Mouse (Mus musculus) v-Abl transformed pro-B cells (cell line): ENCODE data around the gene Siae.

Experiments used
- in situ Hi-C, 2 experiments: fragments of 400-800 bp; cut with MboI; formaldehyde crosslinking; loops; one replicate each; pipeline ENCODE4 v1.15.1; 2025; ENCODE audit not compliant: unreplicated experiment in 2 of 2

Gene Siae

GRCm38 (mm10) chr9:37615220-37615619 lies 59.7 kb downstream of the Siae start:
- in situ Hi-C loops, result loop anchor here (5.0 to 25.0 kb wide), 3 partner anchors 70 to 428 kb away; no protein-coding TSS in a partner anchor

DNA sequence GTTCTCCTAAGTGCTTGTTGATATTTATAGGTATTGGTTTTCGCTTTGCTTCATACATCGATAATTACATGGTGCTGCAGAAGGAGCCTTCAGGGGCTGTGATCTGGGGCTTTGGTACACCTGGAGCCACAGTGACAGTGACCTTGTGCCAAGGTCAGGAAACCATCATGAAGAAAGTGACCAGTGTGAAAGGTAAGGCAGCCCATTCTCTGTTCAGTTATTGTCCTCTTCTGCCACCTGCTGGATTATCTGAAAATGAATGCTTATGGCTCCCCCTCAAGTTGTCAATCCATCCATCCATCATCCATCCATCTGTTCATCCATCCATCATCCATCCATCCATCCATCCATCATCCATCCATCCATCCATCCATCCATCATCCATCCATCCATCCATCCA lies 61.3 kb downstream of the Siae start:
- in situ Hi-C loops, result loop anchor here (5.0 to 25.0 kb wide), 3 partner anchors 72 to 429 kb away; no protein-coding TSS in a partner anchor

GRCm38 (mm10) chr9:37621290-37621689 lies 65.8 kb downstream of the Siae start:
- in situ Hi-C loops, result loop anchor here in 1 of 2 experiments (25.0 kb wide), 1 partner anchor 434 kb away; no protein-coding TSS in a partner anchor

DNA sequence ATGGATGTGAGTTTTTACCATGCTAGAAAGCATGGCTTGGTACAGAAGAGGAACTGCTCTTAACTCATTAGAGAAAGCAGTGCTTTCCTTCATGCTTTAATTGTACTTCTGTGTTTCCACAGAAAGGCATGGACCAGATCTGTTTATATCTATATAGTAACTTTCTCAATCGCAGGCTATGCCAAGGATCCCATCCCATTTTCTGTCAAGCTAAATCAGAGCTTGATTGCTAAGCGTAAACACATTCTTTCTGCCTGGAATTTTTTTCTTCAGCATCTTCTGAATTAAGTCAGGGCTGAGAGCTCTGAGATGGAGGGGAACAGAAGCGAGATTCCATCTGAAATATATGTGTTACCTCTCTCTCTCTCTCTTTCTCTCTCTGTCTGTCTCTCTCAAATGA lies 68.5 kb downstream of the Siae start:
- in situ Hi-C loops, result loop anchor here in 1 of 2 experiments (25.0 kb wide), 1 partner anchor 437 kb away; no protein-coding TSS in a partner anchor

GRCm38 (mm10) chr9:37624502-37624901 lies 69.0 kb downstream of the Siae start:
- in situ Hi-C loops, result loop anchor here in 1 of 2 experiments (25.0 kb wide), 1 partner anchor 437 kb away; no protein-coding TSS in a partner anchor

DNA sequence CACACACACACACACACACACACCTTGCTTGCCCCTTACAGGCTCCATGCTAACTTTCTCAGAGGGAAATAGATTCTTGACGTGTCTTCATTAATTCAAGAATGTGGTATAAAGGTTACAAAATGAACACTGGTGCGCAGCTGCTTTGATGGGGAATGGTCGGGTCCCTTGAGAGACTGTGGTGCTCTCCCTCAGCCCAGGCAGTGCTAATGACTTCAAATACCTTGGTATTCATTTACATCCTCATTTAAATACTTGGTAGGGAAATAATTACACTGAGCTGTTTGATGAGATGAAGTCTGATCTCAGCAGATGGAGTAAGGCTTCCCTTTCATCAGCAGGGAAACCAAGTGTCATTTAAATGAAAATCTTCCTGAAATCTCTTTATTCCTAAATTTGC lies 69.6 kb downstream of the Siae start:
- in situ Hi-C loops, result no loop called here

- in situ Hi-C loops, result no loop called here
Observed at GRCm38 (mm10) chr9:37625641-37626040, 70.1 kb downstream of the Siae start.

DNA sequence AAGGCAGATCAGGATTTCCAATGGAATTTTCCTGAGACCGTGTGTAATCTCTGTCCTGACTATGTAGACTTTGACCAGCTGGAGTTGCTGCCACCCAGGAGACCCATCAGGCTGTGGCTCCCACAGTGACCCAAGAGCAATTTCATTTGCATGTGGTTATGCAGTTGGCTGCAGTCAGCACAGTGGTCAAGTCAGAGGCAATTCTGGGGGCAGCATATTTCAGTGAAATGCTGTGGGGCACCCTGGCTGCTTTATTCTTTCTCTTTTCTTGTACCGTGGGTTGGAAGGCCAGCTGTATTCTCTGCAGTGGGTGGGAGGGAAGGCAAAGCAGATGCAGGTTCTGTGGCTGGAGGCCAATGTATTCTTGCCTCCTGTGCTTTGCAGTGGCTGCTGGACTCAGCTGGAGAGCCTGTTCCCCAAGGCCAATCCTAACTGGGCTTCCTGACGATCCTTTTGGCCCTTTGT lies 70.6 kb downstream of the Siae start:
- in situ Hi-C loops, result no loop called here

GRCm38 (mm10) chr9:37627263-37627662 lies 71.8 kb downstream of the Siae start:
- in situ Hi-C loops, result no loop called here

- in situ Hi-C loops, result no loop called here
Observed at GRCm38 (mm10) chr9:37628581-37628980, 73.1 kb downstream of the Siae start.

DNA sequence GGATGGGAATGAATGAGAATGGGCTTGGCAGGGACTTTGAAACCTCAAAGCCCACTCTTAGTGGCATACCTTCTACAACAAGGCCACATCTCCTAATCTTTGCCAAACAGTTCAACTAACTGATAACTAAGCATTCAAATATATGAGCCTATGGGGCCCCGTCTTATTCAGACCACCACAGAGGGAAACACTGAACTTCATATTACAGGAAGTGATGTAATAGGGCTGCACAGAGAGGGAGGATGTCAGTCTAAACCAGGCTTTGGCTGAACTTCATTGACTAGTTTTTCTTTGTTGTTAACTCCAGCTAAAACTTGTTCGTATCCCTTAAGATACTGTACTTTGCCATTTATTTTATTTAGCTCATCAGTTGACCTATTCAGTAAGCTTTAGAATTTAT lies 74.4 kb downstream of the Siae start:
- in situ Hi-C loops, result no loop called here

DNA sequence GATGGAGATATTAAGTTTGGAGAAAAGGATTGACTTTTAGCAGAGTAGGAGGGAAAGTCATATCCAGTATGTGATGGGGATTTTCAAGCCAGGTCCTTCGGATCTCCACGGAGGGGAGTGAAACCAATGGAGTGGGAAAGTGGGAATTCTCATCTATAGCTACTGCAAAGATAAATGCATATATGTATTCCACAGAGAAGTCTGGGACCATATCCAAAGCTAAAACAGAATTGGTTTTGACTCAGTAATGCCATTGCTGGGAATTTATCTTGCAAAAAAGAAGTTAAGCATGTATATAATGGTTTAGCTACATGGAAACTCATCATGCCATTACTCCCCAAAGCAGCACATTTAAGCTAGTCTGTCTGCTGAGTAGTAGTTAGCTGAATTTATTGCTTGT lies 76.8 kb downstream of the Siae start:
- in situ Hi-C loops, result no loop called here

DNA sequence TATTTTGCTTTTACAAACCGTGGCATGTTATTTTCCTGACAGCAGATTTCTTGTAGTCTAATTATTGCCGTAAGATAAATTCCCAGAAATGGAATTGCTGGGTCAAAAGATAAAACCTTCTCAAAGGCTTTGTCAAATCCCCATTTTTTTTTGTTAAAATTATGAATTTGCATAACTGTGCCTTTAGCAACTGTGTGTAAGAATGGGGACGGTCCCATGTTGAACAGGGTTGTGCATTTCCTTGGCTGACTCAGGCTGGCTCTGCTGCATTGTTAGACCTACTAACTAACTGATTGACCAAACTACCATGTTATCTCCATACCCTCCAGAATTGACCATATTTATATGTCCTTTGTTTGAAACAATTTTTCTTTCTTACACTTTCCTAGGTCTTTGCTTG lies 78.8 kb downstream of the Siae start:
- in situ Hi-C loops, result no loop called here

- in situ Hi-C loops, result no loop called here
Observed at GRCm38 (mm10) chr9:37636335-37636734, 80.8 kb downstream of the Siae start.

DNA sequence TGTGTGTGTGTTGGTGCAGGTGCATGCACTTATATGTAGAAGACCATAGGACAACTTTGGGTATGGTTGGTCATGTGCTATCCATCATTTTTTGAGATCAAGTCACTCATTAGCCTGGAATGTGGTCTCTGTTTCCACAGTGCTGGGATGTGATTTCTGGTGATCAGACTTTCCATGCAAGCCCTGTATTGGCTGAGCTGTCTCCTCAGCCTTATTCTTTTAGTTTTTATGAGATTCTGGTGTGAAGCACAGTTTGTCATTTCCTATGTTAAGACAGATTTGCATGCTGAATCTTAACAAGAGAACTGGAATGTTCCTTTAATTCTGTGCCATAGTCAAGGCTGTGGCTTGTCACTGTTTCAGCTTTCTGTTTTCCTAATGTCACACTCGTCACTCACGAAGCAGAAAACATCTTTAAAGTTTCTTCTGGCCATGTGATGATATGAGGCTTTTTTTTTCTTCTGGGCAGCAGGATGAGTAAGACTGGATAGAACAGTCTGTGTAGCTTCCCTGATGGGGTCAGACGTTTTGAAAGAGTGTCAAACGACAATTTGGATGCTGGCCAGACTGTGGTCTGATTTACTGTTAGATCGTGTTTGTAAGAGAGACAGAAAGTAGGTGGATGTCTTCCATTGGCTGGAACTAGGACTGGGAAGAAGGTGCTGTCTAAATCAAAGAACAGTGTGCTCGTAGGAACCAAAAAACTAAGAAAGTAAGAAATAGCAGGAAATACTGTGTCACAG lies 81.5 kb downstream of the Siae start:
- in situ Hi-C loops, result no loop called here

DNA sequence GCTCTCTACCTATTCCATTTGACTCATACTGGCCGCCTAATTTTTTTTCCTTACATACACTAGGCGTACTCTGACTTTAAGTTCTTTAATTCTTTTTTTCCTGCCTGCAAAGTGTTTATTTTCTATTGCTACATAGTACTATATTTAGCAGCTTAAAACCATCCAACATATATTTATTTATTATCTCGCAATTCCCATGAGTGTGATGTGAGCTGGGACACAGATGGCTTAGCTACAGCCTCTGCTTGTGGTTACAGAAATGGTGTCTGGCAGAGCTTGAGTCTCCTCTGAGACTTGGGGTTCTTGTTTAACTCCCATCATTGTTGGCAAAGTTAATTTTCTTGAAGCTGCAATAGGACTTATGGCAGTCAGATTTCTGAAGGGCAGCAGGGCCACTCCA lies 83.2 kb downstream of the Siae start:
- in situ Hi-C loops, result no loop called here

- in situ Hi-C loops, result no loop called here
Observed at GRCm38 (mm10) chr9:37646246-37646645, 90.7 kb downstream of the Siae start.

DNA sequence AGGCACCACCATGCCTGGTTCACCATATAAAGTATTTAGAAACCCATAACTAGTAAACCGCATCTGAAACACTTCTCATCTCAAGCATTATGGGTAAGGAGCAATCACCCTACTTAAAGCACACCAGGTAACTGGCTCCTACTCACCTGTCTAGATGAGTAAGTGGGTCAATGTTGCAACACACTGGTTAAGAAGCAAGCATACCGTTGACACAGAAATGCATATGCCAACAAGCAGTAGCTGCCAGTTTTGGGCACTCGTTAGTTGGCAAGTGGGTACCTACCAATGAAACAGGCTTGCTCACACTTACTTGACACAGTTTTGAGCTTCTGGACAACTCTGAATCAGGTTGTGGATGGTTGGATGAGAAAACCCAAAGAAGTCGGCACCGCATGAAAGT lies 95.1 kb downstream of the Siae start:
- in situ Hi-C loops, result no loop called here

- in situ Hi-C loops, result no loop called here
Observed at GRCm38 (mm10) chr9:37653836-37654235, 98.3 kb downstream of the Siae start.

GRCm38 (mm10) chr9:37655961-37656360 lies 100.5 kb downstream of the Siae start:
- in situ Hi-C loops, result no loop called here

- in situ Hi-C loops, result no loop called here
Observed at GRCm38 (mm10) chr9:37656439-37656881, 101.0 kb downstream of the Siae start.

- in situ Hi-C loops, result no loop called here
Observed at GRCm38 (mm10) chr9:37656931-37657481, 101.5 kb downstream of the Siae start, which contains the start of gene Tbrg1. Gene Tbrg1, minus strand, starts transcription at chr9:37657312.
